Mouse (Mus musculus) liver, embryonic 14.5 days (tissue): Measurements from ENCODE around the gene Gpat3. TPM values are rescaled to one million over a fixed set of nuclear protein-coding genes. Genes with fewer than 3 reads are reported as not detected.

Source experiments
- ATAC-seq: fragments of 200-750 bp; cut with Nextera tagmentation; 2 replicates; pipeline ENCODE4 v1.8.0; 2017; ENCODE audit warnings: moderate number of reproducible peaks, mild to moderate bottlenecking, moderate library complexity; ENCODE audit not compliant: insufficient read depth
- DNase-seq, 3 experiments: peaks; one replicate each; pipeline ENCODE4 v3.0.0-alpha.2; 2012 to 2013; ENCODE audit warnings: low read depth in 3 of 3, low spot score in 3 of 3
- H3K27ac ChIP-seq: fragments of 300-500 bp; sonication (generic); 2 replicates; pipeline ENCODE4 v1.5.1; 2014; ENCODE audit warnings: moderate library complexity, mild to moderate bottlenecking, control low read depth, inconsistent platforms
- H3K27me3 ChIP-seq: fragments of 300-500 bp; sonication (generic); 2 replicates; pipeline ENCODE4 v1.6.1; 2014; ENCODE audit warnings: mild to moderate bottlenecking, low read length, moderate library complexity; ENCODE audit not compliant: control insufficient read depth, insufficient read depth
- H3K36me3 ChIP-seq: fragments of 300-500 bp; sonication (generic); replicated peaks from 2 replicates; pipeline ENCODE4 v1.6.1; 2014; ENCODE audit warnings: low read depth; ENCODE audit not compliant: control insufficient read depth, insufficient read depth
- H3K4me1 ChIP-seq, 2 experiments: fragments of 200-500 bp in 1 of 2; fragments of 300-500 bp in 1 of 2; sonication (generic) in 1 of 2; replicated peaks; 2 replicates each; pipeline ENCODE4 v1.6.1; 2012 to 2014; ENCODE audit warnings: antibody characterized with exemption in 1 of 2, inconsistent platforms in 1 of 2, low read length in 1 of 2; ENCODE audit not compliant: control insufficient read depth in 2 of 2, insufficient read depth in 2 of 2
- H3K4me2 ChIP-seq: fragments of 300-500 bp; sonication (generic); 2 replicates; pipeline ENCODE4 v1.6.1; 2014; ENCODE audit warnings: low read depth, mild to moderate bottlenecking, control low read depth, moderate library complexity
- H3K4me3 ChIP-seq, 2 experiments: fragments of 200-500 bp in 1 of 2; fragments of 300-500 bp in 1 of 2; sonication (generic) in 1 of 2; 2 replicates each; pipeline ENCODE4 v1.5.1; 2012 to 2014; ENCODE audit warnings: low read depth in 2 of 2, low read length in 2 of 2, mild to moderate bottlenecking in 2 of 2, control low read depth in 1 of 2, inconsistent platforms in 1 of 2, moderate library complexity in 1 of 2; ENCODE audit not compliant: insufficient read depth in 1 of 2
- H3K9ac ChIP-seq: fragments of 300-500 bp; sonication (generic); replicated peaks from 2 replicates; pipeline ENCODE4 v1.6.1; 2014; ENCODE audit warnings: mild to moderate bottlenecking, control low read depth, moderate library complexity
- H3K9me3 ChIP-seq: fragments of 300-500 bp; sonication (generic); 2 replicates; pipeline ENCODE4 v1.6.1; 2016; ENCODE audit warnings: low read length, mixed read lengths; ENCODE audit not compliant: control insufficient read depth
- CTCF ChIP-seq: IDR thresholded peaks from 2 replicates; pipeline ENCODE4 v1.5.1; 2016; ENCODE audit warnings: antibody characterized with exemption, low read depth, control low read depth
- EP300 ChIP-seq: IDR thresholded peaks from 2 replicates; pipeline ENCODE4 v1.6.1; 2016; ENCODE audit warnings: antibody characterized with exemption, low read depth
- WGBS: fragments of 180-500 bp; shearing (Covaris S2); extraction: QIAGEN DNeasy Blood & Tissue Kit; methylation state at CpG from one replicate; pipeline ENCODE4 v1.1.7; 2014; ENCODE audit not compliant: insufficient replicate concordance; 5-methylcytosine and 5-hydroxymethylcytosine counted together
- polyA plus RNA-seq, 2 experiments: library from polyadenylated mRNA; depleted of rRNA in 1 of 2; stranded (reverse) in 1 of 2; unstranded in 1 of 2; fragments of >200 nt; fragmentation: Nextera tagmentation in 1 of 2; extraction: Ambion mirVana in 1 of 2; gene quantifications; 2 replicates each; pipeline versions ENCODE4 v1.2.1 to v1.2.3; 2012 to 2014

Gene Gpat3
- polyA plus RNA-seq, 2 experiments = 0.77 to 0.94 TPM

DNA sequence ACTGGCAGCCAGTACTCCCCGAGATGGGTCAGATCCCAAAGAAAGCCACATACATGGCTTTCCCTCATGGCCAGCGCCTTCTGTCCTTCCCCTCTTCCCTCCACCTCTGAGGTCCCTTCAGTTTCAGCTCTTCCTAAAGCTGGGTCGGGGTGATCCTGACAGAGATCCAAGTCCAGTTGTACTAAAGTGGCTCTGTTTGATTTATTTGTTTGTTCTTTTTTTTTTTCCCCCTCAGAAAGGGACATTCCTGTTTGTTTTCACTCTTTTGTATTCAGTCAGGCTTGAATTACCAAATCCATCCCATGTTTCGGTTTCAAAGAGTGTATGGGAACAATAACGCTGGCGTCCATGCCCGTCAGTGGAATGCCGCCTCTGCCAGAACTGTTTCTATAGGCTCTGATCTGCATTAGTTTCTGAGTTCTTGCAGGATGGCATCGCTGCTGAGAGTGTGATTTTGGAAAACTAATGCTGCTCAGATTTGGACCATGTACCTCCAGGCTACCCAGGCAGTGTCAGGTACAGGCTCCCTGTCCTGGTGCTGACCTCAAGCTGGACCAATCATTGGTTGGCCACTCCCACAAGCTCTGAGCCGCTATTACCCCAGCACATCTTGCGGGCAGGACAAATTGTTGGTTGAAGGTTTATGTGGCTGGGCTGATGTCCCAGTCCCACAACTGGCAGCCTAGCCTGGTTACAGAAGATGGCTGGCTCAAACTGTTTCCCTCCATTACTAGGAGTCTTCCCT is 54.4 kb downstream of the Gpat3 start:
- no peaks in the 10 kb centered on the region for H3K27me3 ChIP-seq
- 0 out of 4 replicates have a peak, but pooled peaks cover 0 to 6% of the 10 kb centered on the region in 2 experiments for H3K4me1 ChIP-seq
- 61% methylated on average over 11 of the region's 11 CpGs for WGBS
- DNase-seq = no peak
- H3K9me3 ChIP-seq = no peaks in the 10 kb centered on the region
- TF ChIP-seq EP300 (no peak), CTCF (no peak)
- ATAC-seq = no peak; the same call in 1 of the 2 replicates
- H3K4me2 ChIP-seq = no peak overlapping the region
- H3K36me3 ChIP-seq = no peaks in the 10 kb centered on the region
- H3K4me3 ChIP-seq = no peak overlapping the region
- no peak overlapping the region for H3K9ac ChIP-seq
- no peak overlapping the region for H3K27ac ChIP-seq

DNA sequence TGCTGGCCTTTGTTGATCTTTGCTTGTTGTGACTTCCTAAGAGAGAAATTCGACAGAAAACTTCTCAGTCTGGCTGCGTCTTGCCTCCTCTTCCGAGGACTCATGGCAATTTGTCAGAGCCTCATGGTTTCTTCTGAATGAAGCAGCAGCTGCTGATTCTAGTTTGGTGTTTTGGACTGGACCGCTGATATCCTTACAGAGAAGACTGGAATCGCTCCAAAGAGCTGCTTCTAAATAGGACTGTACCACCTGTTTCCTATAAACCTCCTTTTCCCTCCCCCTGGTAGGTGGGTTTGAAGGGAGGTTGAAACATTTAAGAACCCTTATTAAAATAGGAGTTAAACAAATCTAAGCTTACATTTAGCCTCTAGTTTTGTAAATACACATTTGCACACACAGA is 55.5 kb downstream of the Gpat3 start:
- H3K27ac ChIP-seq = no peak overlapping the region
- ATAC-seq = no peak
- H3K4me2 ChIP-seq = no peak overlapping the region
- H3K9ac ChIP-seq = no peak overlapping the region
- TF ChIP-seq EP300 = no peak
- no peak for TF ChIP-seq CTCF
- no peaks in the 10 kb centered on the region for H3K9me3 ChIP-seq
- 64% methylated on average over 5 of the region's 5 CpGs for WGBS
- H3K36me3 ChIP-seq = no peaks in the 10 kb centered on the region
- H3K4me3 ChIP-seq = no peak overlapping the region
- DNase-seq = no peak
- H3K4me1 ChIP-seq = 0 out of 4 replicates have a peak, but pooled peaks cover 0 to 4% of the 10 kb centered on the region in 2 experiments
- H3K27me3 ChIP-seq = no peaks in the 10 kb centered on the region

DNA sequence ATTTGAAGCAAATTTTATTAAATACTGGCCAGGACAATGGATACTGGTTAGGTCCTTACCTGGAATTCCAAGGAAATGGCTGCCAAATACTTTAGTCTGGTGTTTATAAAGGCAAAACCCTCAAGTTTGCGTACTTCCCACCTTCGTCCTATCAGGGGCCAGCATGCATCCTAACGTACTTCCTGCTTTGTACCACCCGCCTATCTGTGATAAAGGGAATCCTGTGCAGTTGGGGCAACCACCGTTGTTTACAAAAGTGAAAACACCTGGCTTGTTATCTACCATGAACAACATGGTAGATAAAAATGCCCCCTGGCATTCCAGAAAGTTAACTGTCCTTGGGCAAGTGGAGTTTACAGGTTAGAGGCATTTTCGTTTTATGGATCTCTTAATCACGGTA is 63.0 kb downstream of the Gpat3 start:
- Histone ChIP-seq H3K27ac (no peak overlapping the region), H3K4me1 (no peaks in the 10 kb centered on the region), H3K4me2 (no peak overlapping the region), H3K36me3 (no peaks in the 10 kb centered on the region), H3K9me3 (no peaks in the 10 kb centered on the region), H3K4me3 (no peak overlapping the region), H3K27me3 (no peaks in the 10 kb centered on the region), H3K9ac (no peak overlapping the region)
- WGBS = 56% methylated on average over 7 of the region's 7 CpGs
- ATAC-seq = no peak
- DNase-seq = no peak
- no peak for TF ChIP-seq CTCF
- TF ChIP-seq EP300 = no peak

GRCm38 (mm10) chr5:100908901-100909300 is 63.4 kb downstream of the Gpat3 start:
- no peak overlapping the region for H3K4me3 ChIP-seq
- no peak overlapping the region for H3K4me2 ChIP-seq
- no peaks in the 10 kb centered on the region for H3K36me3 ChIP-seq
- 72% methylated on average over 10 of the region's 10 CpGs for WGBS
- H3K27me3 ChIP-seq = no peaks in the 10 kb centered on the region
- ATAC-seq (no peak), DNase-seq (no peak)
- no peaks in the 10 kb centered on the region for H3K4me1 ChIP-seq
- TF ChIP-seq EP300 (no peak), CTCF (no peak)
- H3K9me3 ChIP-seq = no peaks in the 10 kb centered on the region
- H3K27ac ChIP-seq = no peak overlapping the region
- H3K9ac ChIP-seq = no peak overlapping the region

DNA sequence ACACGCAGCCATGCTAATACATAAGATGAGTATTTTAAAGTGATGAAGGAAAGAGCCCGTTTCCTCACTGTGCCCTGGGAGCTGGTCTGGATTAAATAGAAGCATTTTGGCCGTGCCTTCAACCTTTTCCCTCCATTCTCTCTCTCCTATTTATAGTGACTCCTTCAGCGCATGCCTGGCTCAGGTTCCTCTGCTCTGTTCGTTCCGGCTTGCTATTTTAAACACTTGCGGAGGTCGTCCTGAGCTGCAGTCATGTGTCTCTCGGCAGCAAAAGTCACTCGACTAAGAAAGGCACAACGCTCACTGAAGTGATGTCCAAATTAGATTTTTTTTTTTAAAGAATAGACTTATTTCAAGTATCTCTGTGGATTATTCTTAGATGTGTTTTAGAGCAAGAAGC is 64.2 kb downstream of the Gpat3 start:
- ATAC-seq (no peak), DNase-seq (no peak)
- Histone ChIP-seq H3K27ac (no peak overlapping the region), H3K36me3 (no peaks in the 10 kb centered on the region), H3K4me3 (no peak overlapping the region), H3K4me1 (no peaks in the 10 kb centered on the region), H3K4me2 (no peak overlapping the region), H3K27me3 (no peaks in the 10 kb centered on the region), H3K9ac (no peak overlapping the region), H3K9me3 (no peaks in the 10 kb centered on the region)
- TF ChIP-seq EP300 (no peak), CTCF (no peak)
- WGBS = 72% methylated on average over 11 of the region's 11 CpGs
